Mouse (Mus musculus): Measurements from ENCODE around the gene Cflar. TPM values are rescaled to one million over a fixed set of nuclear protein-coding genes. Genes with fewer than 3 reads are reported as not detected.

The Cflar gene
- total RNA-seq, 2 experiments from 2014 or later = 109 to 110 TPM

DNA sequence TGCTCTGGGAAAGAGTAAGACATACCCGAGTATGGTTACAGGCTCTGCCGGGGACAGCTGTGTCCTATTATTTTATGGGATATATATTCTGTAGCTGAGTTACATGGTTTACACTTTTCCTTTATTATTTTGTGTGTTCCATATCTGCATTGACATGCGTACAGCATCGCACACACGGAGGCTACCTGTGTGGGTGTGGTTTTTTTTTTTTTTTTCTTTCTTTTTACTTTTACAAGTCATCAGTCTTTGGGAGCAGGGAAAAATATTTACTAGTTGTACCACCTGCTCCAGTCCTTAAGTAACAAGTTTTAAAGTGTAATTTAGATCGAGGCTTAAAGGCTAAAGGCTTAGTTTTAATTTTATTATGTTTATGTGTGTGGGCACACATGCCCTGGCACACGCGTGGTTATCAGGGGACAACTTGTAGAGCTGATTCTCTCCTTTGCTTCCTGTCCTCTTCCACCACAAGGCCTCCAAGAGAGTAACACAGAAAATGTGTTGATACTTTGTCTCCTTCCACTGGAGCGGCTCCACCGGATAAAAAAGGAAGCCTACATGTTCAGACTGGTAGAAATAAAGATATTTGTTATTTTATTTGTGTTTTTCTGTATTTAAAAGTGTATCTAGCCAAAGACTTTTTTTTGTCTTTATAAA, 470 bp upstream of the Cflar start:
- no peak for DNase-seq (ENCODE audit: low spot score in 2 of 2)

DNA sequence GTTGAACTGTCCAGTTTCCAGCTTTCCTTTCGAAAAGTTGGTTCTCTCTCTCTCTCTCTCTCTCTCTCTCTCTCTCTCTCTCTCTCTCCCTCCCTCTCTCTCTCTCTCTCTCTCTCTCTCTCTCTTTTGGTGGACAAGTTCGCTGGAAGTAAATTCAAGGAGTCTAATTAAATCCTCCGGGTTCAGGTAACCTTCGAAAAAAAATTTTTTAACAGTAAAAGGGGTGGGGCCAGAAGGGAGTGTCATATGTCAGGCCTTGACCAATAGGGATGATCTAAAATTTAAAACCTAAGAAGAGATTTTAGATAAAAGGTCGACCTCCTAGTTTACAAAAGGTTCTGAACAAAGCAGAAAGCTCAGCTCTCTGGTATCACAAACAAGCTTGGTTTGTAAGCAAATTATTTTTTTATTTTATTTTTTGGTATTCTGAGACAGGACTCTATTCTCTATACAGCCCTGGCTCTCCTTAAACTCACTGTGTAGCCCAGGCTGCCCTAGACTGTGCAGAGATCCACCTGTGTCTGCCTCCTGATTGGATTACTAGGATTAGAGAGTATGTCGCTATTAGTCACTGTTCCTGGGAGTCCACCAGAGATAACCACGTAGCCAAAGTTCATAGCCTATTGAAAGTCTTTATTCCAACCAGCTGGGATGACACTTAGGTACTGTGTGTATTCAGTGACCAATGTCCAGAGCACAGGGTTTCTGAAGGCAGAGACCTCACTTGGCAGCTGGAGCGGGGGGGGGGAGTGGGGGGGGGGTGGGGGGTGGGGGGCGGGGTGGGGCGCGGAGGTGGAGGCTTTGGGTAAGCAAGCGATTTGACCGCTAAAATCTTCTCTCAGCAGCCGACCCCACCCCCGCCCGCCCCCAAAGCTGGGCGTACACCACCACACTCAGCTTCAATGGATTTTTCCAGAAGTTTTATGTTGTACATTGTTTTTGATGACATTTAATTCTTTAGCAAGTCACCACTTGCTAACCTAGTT, 1.1 kb downstream of the Cflar start:
- DNase-seq (ENCODE audit: low spot score in 2 of 2) = no peak

DNA sequence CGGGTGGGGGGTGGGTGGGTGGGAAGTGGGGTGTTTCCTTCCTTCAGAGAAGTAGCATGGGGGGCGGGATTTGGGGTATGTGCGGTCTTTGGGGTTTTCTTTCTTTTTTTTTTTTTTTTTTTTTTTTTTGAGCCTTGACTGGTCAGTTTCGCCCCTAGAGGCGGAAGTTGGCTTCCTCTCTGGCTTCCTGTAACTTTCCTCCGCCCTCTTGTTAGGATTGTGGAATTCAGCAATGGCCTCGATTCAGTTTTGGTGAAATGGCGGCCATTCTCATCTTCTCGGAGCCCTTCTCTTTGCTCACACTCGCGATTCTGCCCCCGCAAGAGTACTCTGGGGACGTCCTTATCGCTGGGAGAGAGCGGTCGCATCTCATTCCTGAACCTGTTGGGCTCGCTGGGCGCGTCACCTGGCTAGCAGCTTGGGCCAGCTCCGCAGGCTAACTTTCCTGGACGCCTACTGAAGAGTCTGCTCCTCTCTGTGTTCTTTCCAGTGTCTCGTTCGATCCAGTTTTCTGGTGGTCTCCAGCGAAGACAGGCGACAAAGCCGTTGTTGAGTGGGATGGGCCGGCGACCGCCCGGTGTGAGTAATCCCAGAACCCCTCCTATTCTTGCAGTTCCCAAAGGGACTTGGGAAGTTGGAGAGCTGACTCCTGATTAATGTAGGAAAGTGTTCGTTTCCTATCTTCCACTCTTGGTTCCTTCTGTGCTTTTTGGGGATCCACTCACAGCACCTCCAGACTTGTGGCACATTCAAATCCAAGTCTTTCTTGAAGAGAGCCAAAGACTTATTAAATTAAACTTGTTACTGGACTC, 2.0 kb downstream of the Cflar start:
- peak in 1 of 2 experiments; percentile 56 for DNase-seq (ENCODE audit: low spot score in 2 of 2)

DNA sequence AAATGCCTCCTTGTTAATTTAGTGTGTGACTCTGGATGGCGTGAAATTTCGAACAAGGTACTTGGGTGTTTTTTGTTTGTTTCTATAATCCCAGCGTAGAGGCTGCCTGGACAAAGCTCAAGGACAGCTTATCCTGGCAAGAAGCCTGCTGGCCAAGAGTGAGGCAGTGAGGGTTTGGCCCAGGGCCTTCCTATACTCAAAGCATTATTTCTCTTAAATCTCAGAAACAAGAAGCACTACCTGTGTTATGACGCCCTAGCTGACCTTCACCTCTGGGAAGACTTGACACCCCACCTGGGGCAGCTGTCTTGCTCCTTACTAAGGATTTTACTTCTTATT, 2.6 kb downstream of the Cflar start:
- DNase-seq (ENCODE audit: low spot score in 2 of 2) = peak; percentile 55 to 69

DNA sequence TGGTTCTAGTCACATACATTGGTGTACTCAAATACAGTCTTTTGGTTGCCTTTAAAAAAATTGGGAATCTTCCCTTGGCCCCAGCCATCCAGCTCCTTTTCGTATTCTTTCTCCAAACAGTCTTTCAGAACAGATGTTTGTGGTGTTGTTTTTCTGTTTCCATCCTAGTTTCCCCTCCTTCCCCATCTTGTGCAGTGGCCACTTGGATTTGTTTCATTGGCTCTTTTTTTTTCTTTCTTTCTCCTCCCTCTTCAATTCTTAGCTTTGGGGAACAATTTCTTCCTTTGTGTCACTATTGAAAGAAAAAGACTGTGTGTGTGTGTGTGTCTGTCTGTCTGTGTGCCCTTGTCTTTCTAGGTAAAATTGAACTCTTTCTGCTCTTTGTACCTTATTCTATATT, 3.1 kb downstream of the Cflar start:
- DNase-seq (ENCODE audit: low spot score in 2 of 2) = no peak

DNA sequence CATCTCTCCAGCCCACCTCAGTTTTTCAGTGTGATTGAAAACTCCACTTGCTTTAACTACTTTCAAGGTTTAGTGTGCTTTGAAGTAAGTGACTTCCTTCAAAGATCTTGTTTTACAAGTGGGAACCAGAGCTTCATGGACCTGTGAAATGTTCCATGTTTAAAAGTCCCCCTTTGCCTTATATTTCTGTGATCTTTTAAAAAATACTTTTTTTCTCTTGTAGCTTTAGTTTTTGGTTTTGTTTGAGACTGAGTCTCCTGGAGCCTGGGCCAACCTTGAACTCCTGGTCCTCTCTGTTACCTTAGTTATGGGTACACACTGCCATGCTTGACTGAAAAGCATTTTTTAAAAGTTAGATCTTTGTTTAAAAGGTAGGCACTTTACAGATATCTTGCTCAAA, 4.2 kb downstream of the Cflar start:
- DNase-seq (ENCODE audit: low spot score in 2 of 2) = no peak

DNA sequence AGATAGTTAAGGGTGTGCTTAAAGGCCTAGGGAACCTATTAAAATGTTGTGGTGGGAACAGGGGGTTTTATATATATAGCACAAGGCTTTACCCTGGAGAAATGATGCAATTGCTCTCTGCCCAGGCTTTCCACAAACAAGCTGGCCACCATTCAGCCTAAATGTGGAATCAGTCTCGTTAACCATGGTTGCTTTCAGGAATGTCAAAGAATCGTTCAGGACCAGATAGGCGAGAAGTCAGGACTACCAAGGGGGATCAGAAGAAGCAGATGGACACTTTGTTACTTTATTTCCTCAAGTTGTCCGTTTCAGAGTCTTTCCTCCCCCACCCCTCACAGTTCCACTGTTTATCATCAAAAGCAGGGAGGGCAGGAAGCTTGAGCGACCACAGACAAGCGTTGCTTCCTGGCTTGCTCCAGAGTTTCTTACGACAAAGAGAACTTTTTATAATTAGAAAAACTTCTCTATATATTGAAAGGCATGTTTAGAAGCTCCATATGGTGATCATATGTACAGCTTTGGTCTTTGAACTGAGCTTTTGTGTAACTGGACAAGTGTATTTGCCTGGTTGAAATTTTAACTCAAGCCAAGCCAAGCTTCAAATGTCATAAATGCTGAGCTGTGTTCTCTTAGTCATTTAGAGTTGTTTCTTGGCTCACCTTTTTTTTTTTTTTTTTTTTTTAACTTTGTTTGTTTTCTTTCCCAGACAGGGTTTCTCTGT, 5.0 kb downstream of the Cflar start:
- no peak for DNase-seq (ENCODE audit: low spot score in 2 of 2)

DNA sequence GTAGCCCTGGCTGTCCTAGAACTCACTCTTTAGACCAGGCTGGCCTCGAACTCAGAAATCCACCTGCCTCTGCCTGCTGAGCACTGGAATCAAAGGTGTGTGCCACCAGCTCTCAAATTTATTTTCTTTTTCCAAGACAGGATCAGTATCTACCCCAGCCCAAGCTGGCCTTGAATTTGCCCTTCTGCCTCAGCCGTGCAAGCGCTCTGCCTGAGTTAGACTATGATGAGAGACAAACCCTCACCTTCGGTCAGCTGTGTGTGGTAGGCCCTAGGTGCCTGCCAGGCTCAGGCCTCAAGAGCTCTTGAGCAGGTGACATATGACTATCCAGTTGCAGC, 5.5 kb downstream of the Cflar start:
- DNase-seq (ENCODE audit: low spot score in 2 of 2) = no peak

DNA sequence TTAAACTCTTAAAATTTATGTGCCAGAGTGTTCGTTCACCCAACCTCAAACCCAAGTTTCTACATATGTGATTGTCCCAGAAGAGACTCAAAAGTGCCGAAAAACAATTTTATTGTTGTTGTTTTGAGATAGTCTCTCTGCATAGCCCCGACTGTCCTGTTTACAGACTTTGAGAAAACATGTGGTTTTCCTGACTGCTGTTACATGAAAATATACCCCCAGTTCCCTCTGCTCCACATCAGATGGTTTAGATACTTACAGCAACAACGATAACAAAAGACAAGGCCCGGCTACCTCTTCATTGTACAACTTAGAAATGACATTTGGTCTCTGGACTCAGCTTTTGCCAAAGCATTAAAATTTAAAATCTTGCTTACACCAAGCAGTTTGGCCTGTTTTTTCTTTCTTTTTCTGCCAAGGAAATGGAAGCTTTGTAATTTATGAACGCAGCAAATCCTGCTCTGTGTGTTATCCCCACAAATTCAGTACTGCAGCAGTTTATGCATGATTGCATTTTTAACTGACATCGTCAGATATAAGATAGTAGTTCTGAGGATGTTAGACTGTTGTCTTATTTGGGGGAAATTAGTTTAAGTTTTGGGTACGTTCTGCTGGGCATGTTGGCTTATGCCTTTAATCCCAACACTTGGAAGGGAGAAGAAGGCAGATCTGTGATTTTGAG, 6.4 kb downstream of the Cflar start:
- no peak for DNase-seq (ENCODE audit: low spot score in 2 of 2)

DNA sequence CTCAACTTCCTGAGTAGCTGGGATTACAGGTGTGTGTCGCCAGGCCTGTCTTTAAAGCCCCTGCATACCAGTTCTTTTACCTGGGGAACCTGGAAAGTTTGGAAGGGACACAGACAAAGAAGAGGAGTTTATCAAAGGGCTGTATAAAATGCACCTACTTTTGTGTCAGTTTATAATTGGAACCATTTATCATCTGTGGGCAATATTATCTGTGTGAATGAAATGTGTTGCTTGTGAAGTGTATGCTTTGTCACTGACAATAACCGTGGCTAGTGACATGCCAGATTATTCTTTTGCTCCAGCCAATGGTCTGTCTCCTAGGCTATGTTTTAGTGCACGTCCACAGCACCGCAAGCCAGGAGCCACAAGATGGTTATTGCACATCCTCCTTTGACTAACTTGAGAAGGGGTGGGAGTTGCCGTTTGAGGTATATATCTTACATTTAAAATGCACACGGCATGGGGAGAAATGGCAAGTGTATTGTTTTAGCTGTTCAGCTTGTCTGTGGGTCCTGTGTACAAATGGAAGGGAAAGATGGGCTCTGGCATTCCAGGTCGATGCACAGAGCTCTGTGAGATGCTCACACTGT, 8.1 kb downstream of the Cflar start:
- DNase-seq (ENCODE audit: low spot score in 2 of 2) = no peak

DNA sequence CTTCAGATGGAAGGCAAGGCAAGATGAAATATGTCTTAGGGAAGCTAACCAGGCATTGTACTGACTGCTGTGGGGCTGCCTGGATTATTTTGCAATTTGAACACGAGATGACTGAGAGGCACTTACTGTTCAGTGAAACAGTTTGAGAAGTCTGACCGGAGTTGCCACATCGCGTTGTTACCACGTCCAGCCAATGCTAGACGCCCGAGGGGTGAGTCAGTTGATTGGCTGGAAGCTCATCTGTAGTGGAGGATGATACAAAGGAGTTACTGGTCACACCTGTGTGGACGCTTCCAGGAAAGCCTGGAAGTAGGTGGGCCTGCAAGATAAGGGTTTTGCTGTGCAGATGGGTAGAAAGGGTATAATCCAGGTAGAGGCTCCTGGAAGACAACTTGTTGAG, 8.8 kb downstream of the Cflar start:
- no peak for DNase-seq (ENCODE audit: low spot score in 2 of 2)

DNA sequence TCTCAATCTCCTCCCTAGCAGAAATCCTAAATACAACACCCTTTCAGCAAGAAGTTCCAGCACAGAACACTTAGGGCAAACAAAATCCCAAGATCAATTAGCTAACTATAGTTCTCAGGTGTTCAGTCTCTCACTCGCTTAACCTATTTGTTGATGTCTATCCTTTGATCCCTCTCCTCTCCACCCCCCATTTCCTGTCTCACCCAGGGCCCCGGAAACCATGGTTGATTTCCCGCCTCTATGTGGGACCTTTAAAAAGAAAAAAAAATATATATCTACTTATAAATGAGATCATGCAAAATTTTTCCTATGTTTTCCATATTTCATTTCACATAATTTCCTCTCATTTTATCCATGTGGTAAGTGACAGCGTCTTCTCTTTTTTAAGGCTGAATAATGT, 9.7 kb downstream of the Cflar start:
- no peak for DNase-seq (ENCODE audit: low spot score in 2 of 2)

DNA sequence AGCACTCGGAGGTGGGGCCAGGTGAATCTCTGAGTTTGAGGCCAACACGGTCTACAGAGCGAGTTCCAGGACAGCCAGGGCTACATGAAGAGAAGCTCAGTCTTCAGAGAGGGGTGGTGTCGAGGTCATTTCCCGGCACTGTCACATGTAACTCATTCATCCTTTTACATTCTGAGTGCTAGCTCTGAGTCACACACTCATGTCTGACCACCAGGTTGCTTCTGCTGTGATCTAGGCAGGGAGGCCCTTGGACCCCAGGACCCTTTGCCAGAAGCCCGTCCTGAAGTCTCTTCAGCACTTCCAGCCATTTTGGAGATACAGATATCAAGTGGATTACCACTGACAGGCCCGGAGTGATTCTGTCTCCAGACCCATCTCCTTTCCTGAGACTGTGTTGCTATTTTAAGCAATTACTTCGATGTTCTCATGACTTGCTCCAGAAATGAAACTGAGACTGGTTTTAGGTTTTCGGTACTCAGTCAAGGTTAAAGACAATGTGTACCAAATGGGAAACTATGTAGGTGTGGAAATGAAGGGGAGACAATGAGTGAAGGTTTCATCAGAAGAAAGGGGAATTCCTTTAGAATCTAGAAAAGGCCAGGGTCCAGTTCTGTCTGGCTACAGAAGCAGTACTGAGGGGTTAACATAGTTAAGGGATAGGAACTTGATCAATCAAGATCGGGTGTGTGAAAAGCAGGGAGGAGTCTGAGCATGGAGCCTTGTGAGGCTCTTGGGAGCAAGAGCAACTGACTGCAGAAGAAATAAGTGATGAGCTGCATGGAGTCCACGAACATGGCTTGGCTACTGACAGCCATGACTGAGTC, 11.0 kb downstream of the Cflar start:
- DNase-seq (ENCODE audit: low spot score in 2 of 2) = no peak

DNA sequence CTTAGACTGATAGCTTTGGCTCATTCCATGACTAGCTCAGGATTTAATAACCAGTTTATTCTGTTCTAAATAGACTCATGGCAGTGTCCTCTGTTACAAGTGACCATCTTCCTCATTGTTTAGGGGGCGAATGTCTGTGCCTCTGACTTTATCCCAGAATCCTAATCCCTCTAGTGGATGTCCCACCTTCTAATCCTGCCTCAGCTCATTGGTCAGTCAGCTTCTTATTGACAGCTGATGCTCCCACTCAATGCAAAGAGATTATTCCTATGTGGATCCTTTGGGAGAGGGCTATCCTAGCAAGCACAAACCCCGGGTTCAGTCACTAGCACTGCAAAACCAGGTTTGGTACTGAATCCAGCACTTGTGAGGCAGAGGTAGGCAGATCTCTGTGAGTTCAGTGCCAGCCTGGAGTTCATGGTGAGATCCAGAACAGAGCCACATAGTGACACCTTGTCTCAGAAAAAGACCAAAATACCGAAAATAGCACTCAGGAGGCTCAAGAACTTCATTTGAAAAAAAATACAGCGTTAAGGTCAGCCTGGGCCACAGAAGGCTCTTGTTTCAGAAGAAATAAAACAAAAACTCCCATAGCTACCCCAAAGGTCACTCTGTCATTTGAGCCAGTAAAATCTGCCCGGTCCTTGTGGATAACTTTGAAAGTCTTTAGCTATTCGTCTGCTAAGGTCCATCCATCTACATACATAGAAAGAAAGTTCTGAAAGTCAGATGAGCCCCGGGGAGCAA, 11.9 kb downstream of the Cflar start:
- DNase-seq (ENCODE audit: low spot score in 2 of 2) = no peak

DNA sequence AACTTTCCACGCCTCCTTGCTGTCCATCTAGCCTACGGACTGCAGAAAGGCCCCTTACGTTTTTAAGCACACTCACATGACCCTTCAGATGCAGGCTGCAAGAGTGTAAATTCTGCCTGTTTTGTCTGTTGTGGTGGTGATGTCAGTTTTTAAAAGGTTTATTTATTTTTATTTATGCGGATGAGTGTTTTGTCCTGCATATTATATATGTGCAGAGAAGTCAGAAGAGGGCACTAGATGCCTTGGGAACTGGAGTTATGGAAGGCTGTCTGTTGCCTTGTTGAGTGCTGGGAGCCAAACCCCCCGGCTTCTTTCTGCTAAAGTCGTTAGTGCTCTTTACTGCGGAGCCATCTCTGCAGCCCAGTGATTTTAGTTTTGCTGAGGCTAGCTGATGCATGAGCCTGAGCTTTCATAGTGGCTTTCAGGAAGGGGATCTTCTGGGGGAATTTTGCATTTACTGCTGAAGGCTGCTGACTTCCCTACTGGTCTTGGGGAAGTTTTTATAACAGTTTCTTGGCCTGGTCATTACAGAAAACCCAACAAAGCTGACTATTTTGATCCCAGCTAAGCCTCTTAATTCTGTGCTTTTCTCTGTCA, 12.6 kb downstream of the Cflar start:
- DNase-seq (ENCODE audit: low spot score in 2 of 2) = no peak

DNA sequence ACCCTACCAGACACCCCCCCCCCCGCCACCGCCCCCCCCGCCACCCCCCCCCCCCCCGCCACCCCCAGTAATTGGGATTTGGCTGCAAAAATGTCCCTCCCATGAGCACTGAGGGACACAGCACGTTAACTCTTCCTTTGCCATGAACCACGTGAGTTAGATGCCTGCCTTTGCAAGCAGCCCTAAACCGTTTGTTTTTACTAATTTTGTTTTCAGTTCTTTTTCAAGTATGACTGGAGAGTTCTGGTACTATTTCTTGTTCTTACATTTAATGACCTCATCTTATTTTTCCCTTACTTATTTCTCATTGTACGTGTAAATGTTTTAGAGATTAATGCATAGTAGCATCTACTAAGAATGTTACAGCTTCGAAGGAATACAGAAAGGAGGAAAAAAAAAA, 13.2 kb downstream of the Cflar start:
- no peak for DNase-seq (ENCODE audit: low spot score in 2 of 2)

DNA sequence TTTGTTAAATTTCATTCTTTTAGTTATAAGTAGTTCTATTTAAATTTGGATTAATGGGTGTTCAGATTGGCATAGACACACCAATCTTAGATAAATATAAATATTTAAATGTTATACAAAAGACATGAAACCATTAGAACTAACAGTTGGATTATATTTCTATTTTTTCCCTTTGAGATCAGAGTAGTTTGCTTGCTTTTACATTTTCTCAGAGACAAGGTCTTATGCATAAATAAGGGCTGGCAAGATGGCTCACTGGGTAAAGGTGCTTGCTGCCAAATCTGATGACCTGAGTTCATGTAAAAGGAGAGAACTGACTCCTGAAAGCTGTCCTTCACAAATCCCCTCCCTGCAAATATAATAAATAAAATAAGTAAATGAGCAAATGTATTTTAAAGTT, 13.8 kb downstream of the Cflar start:
- no peak for DNase-seq (ENCODE audit: low spot score in 2 of 2)

DNA sequence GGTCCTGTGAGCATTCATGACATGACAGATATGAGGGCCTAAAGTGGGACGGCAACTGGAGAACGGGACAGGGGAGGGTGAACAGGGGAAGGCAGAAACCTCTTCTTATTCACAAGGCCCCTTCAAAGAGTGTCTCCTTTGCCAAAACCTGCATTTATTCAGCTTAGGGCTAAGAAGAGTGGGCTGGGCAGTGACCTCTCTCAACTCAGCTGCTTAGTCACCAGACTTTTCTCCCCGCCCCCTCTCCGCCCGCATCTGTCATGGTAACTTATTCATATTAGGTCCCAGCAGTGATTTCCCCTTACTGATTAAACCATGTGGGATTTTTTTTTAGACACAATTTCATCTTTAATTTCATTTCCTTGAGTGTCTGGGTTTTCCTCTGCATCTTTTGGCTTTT, 14.5 kb downstream of the Cflar start:
- peak in 1 of 2 experiments; percentile 55 for DNase-seq (ENCODE audit: low spot score in 2 of 2)

Measured in adrenal gland, adult 18-20 months (tissue).